Mouse (Mus musculus) heart, embryonic 11.5 days (tissue): Measurements from ENCODE around the gene Igsf8. TPM values are rescaled to one million over a fixed set of nuclear protein-coding genes. Genes with fewer than 3 reads are reported as not detected.

Source experiments
- ATAC-seq: fragments of 200-750 bp; cut with Nextera tagmentation; replicated peaks from 2 replicates; pipeline ENCODE4 v1.8.0; 2017; ENCODE audit warnings: moderate library complexity; ENCODE audit not compliant: insufficient number of reproducible peaks, low FRiP score, low TSS enrichment
- H3K27ac ChIP-seq: fragments of 300-500 bp; sonication (generic); 2 replicates; pipeline ENCODE4 v1.5.1; 2014; ENCODE audit warnings: mild to moderate bottlenecking, low read depth, low read length
- H3K27me3 ChIP-seq: fragments of 300-500 bp; sonication (generic); 2 replicates; pipeline ENCODE4 v1.6.1; 2014; ENCODE audit warnings: mild to moderate bottlenecking, low read length, mixed read lengths; ENCODE audit not compliant: control insufficient read depth, insufficient read depth
- H3K36me3 ChIP-seq: fragments of 300-500 bp; sonication (generic); 2 replicates; pipeline ENCODE4 v1.6.1; 2014; ENCODE audit warnings: mild to moderate bottlenecking, low read length, moderate library complexity, mixed read lengths; ENCODE audit not compliant: control insufficient read depth, insufficient read depth
- H3K4me1 ChIP-seq: fragments of 300-500 bp; sonication (generic); 2 replicates; pipeline ENCODE4 v1.6.1; 2014; ENCODE audit warnings: low read length; ENCODE audit not compliant: control insufficient read depth, insufficient read depth
- H3K4me2 ChIP-seq: fragments of 300-500 bp; sonication (generic); 2 replicates; pipeline ENCODE4 v1.6.1; 2014; ENCODE audit warnings: mild to moderate bottlenecking, moderate library complexity
- H3K4me3 ChIP-seq: fragments of 300-500 bp; sonication (generic); 2 replicates; pipeline ENCODE4 v1.5.1; 2014; ENCODE audit warnings: low read depth, low read length
- H3K9ac ChIP-seq: fragments of 300-500 bp; sonication (generic); 2 replicates; pipeline ENCODE4 v1.6.1; 2014; ENCODE audit warnings: mild to moderate bottlenecking, low read depth, low read length, moderate library complexity
- H3K9me3 ChIP-seq: fragments of 300-500 bp; sonication (generic); replicated peaks from 2 replicates; pipeline ENCODE4 v1.6.1; 2016; ENCODE audit warnings: low read length; ENCODE audit not compliant: control insufficient read depth
- WGBS: fragments of 180-500 bp; shearing (Covaris S2); extraction: QIAGEN DNeasy Blood & Tissue Kit; methylation state at CpG from one replicate; pipeline ENCODE4 v1.1.7; 2014; ENCODE audit not compliant: insufficient replicate concordance; 5-methylcytosine and 5-hydroxymethylcytosine counted together
- polyA plus RNA-seq: library from polyadenylated mRNA; unstranded; fragments of >200 nt; fragmentation: Nextera tagmentation; extraction: Ambion mirVana; gene quantifications from 2 replicates; pipeline ENCODE4 v1.2.1, GENCODE M21; 2014

Igsf8 gene
- polyA plus RNA-seq, 1 experiment from 2014 or later: 22.8 TPM

DNA sequence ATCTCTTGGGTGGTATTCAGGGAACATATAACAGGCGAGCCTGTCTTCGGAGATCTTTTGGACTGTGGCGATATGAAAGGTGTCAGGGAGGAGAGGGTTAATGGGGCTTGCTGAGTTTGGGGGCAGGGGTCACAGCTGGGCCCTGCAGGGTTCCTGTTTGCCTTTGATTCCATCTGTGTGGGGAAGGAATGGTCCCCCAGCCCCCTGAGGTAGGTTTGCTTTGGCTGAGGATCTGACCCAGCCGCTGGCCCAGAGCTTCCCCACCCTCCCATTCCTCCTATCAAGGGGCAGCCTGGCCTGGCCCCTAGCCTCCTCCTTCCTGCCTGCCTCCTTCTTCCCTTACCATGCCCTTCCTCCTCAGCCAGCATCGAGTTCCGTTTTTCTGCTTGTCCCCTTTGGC lies 41.4 kb downstream of the Igsf8 start:
- H3K4me2 ChIP-seq: no peak overlapping the region
- 30% methylated on average over 6 of the region's 6 CpGs for WGBS
- H3K4me1 ChIP-seq: peaks cover 39% of the 10 kb centered on the region
- no peaks in the 10 kb centered on the region for H3K9me3 ChIP-seq
- no peaks in the 10 kb centered on the region for H3K36me3 ChIP-seq
- H3K9ac ChIP-seq: no peak overlapping the region
- ATAC-seq: no peak
- no peak overlapping the region for H3K4me3 ChIP-seq
- no peak overlapping the region for H3K27ac ChIP-seq
- no peaks in the 10 kb centered on the region for H3K27me3 ChIP-seq

GRCm38 (mm10) chr1:172304443-172304842 lies 43.0 kb downstream of the Igsf8 start:
- no peak for ATAC-seq
- Histone ChIP-seq H3K9me3 (no peaks in the 10 kb centered on the region), H3K9ac (no peak overlapping the region), H3K4me2 (0 out of 2 replicates have a peak overlapping the region, but pooled peaks have one; percentile 3), H3K4me3 (no peak overlapping the region), H3K36me3 (no peaks in the 10 kb centered on the region), H3K27ac (no peak overlapping the region), H3K27me3 (no peaks in the 10 kb centered on the region), H3K4me1 (peaks cover 32% of the 10 kb centered on the region)
- WGBS: 49% methylated on average over 6 of the region's 6 CpGs

DNA sequence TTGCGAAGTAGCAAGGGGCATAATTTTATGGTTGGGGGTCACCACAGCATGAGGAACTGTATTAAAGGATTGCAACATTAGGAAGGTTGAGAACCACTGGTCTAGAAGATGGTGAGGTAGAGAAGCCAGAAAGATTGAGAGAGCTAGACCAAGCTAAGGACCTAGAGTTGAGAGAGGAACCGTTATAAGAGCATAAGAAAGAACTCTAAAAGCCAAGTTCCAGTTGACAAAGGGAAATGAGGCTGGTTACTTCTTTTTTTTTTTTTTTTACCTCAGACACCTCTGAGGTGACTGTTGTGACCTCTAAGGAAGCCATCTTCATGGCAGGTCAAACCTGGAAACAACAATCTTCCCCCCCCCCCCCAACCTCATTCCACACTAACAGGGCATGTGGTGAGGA lies 43.7 kb downstream of the Igsf8 start:
- Histone ChIP-seq H3K4me2 (no peak overlapping the region), H3K9ac (no peak overlapping the region), H3K4me1 (peaks cover 27% of the 10 kb centered on the region), H3K27me3 (no peaks in the 10 kb centered on the region), H3K27ac (no peak overlapping the region), H3K36me3 (no peaks in the 10 kb centered on the region), H3K4me3 (no peak overlapping the region), H3K9me3 (no peaks in the 10 kb centered on the region)
- no peak for ATAC-seq
- 86% methylated on average over 2 of the region's 2 CpGs for WGBS

DNA sequence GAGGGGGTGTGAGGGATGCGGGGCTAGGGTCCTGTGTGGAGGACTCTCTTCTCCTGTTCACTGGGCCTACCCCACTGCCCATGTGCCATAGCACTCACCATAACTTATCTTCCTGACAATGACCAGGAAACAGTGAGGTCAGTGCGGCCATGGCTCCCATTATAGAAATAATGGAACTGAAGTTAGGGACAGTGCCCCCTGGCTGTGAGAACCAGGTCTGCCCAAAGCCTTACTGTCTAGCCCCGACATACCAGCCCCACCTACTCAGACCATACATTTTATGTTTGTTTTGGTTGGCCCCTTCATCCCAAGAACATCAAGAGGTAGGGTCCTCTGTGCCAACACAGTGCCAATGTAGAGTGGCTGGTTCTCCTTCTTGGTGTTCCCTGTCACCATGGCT lies 44.2 kb downstream of the Igsf8 start:
- no peak for ATAC-seq
- H3K27me3 ChIP-seq: no peaks in the 10 kb centered on the region
- no peak overlapping the region for H3K27ac ChIP-seq
- no peak overlapping the region for H3K9ac ChIP-seq
- no peak overlapping the region for H3K4me2 ChIP-seq
- H3K4me3 ChIP-seq: no peak overlapping the region
- no peaks in the 10 kb centered on the region for H3K9me3 ChIP-seq
- 74% methylated on average over 3 of the region's 3 CpGs for WGBS
- no peaks in the 10 kb centered on the region for H3K36me3 ChIP-seq
- H3K4me1 ChIP-seq: peaks cover 22% of the 10 kb centered on the region

DNA sequence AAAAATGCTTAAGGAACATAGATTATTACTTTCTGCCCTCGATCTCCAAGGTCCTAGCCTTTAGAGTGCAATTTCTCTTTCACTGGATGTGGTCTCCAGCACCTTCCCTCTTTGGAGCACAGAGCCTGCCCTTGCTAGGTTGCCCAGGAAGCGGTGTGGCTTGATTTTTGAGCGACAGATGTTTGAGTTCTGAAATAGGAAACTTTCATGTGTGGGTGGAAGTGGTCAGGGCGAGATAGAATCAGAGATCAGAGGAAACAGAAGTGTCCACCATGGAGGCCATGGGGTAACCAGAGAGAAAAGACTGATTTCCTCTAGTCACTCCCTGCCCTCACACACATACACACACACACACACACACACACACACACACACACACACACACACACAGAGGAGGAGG lies 44.8 kb downstream of the Igsf8 start:
- H3K9me3 ChIP-seq: no peaks in the 10 kb centered on the region
- WGBS: 64% methylated on average over 4 of the region's 4 CpGs
- no peaks in the 10 kb centered on the region for H3K36me3 ChIP-seq
- no peak overlapping the region for H3K9ac ChIP-seq
- H3K27ac ChIP-seq: no peak overlapping the region
- H3K4me2 ChIP-seq: no peak overlapping the region
- peaks cover 21% of the 10 kb centered on the region for H3K4me1 ChIP-seq
- H3K4me3 ChIP-seq: no peak overlapping the region
- ATAC-seq: no peak
- H3K27me3 ChIP-seq: no peaks in the 10 kb centered on the region

DNA sequence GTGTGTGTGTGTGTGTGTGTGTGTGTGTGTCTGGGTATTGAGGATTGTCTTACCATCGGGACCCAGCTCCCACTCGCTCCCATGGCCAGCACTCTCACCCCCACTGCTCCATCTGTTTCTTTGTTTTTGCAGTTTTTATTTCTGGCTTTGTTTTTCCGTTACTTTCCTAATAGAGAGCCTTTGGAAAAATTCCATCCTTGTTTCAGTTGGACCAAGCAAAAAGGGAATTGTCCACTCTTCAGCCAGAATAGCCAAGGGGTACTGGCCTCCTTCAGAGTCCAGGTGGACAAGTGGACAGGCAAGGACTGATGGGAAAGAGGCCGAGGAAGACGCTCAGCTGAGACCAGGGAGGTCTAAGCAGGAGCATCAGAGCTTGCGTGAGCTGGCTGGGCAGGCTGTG lies 45.4 kb downstream of the Igsf8 start:
- no peaks in the 10 kb centered on the region for H3K27me3 ChIP-seq
- no peak for ATAC-seq
- H3K4me1 ChIP-seq: peaks cover 21% of the 10 kb centered on the region
- H3K27ac ChIP-seq: no peak overlapping the region
- H3K4me3 ChIP-seq: no peak overlapping the region
- no peaks in the 10 kb centered on the region for H3K9me3 ChIP-seq
- H3K9ac ChIP-seq: no peak overlapping the region
- no peak overlapping the region for H3K4me2 ChIP-seq
- H3K36me3 ChIP-seq: no peaks in the 10 kb centered on the region
- 77% methylated on average over 6 of the region's 6 CpGs for WGBS

- no peak overlapping the region for H3K27ac ChIP-seq
- WGBS: 68% methylated on average over 10 of the region's 10 CpGs
- no peak overlapping the region for H3K9ac ChIP-seq
Observed at GRCm38 (mm10) chr1:172307936-172308335, 46.5 kb downstream of the Igsf8 start.

DNA sequence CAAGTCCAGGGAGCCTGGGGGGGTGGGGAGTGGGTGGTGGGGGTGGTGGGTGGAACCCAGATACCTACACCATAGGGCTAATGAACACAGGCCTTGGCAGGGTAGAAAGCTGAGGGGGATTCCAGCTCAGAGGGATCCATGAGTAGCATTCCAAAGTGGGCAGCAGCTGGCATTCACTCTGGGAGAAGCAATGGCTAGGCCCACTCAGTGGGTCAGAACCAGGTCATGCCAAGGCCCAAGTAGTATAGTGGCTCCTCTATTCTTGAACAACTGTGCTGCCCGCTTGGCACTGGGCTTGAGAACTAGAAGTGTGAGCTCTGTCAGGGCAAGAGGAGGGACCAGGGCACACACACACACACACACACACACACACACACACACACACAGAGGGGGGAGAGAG lies 47.0 kb downstream of the Igsf8 start:
- Histone ChIP-seq H3K4me1 (peaks cover 14% of the 10 kb centered on the region; the same call in 1 of the 2 replicates), H3K36me3 (no peaks in the 10 kb centered on the region)
- ATAC-seq: no peak

More at GRCm38 (mm10) chr1:172307936-172308335, 46.5 kb downstream of the Igsf8 start:
- Histone ChIP-seq H3K4me1 (peaks cover 14% of the 10 kb centered on the region), H3K4me3 (no peak overlapping the region), H3K36me3 (no peaks in the 10 kb centered on the region), H3K9me3 (no peaks in the 10 kb centered on the region), H3K27me3 (no peaks in the 10 kb centered on the region), H3K4me2 (no peak overlapping the region)
- no peak for ATAC-seq

DNA sequence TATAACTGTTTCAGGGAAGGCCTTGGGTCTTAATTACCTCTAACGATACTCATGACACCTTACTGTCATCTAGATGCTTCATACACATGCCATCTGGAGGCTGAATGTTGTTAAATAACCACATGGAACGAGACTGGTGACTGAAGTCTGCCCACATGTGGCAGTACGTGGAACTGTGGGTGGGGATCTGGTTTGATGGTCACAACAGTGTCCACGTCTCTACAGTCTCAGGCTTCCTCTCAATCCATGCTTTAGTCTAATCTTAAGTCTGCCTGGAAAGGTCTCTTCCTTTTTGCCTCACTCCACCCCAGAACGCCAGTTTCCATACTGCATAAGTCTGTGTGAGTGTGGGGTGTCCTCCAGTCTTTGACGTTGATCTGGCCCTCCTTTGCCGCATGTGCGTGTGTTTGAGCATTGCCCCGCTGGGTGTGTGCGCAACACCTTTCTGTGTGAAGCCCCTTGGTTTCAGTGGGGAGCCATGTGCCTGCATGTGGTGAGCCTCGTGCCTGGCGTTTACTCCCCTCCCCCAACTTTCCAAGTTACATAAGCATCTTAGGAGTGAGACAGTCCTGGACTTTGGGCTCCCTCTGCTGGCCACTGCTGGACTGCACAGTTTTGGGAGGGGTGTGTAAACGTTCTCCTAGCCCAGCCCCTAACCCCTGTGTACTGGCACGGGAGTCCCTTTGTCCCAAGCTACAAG lies 48.4 kb downstream of the Igsf8 start:
- H3K4me1 ChIP-seq: peaks cover 9% of the 10 kb centered on the region; the same call in 1 of the 2 replicates
- 2% methylated on average over 14 of the region's 14 CpGs for WGBS
- peak overlapping the region; percentile 32 for H3K4me3 ChIP-seq

More for the DNA sequence above, 47.0 kb downstream of the Igsf8 start:
- H3K9me3 ChIP-seq: no peaks in the 10 kb centered on the region
- H3K27ac ChIP-seq: no peak overlapping the region
- WGBS: 93% methylated on average over 1 of the region's 1 CpGs
- no peaks in the 10 kb centered on the region for H3K27me3 ChIP-seq
- H3K4me3 ChIP-seq: no peak overlapping the region
- no peak overlapping the region for H3K9ac ChIP-seq
- H3K4me2 ChIP-seq: no peak overlapping the region

More for the DNA sequence above, 48.4 kb downstream of the Igsf8 start:
- H3K27ac ChIP-seq: 0 out of 2 replicates have a peak overlapping the region, but pooled peaks have one; percentile 66
- peak overlapping the region; percentile 74 for H3K9ac ChIP-seq
- peak; percentile 64 for ATAC-seq
- peaks cover under 1% of the 10 kb centered on the region; the same call in 1 of the 2 replicates for H3K27me3 ChIP-seq
- H3K4me2 ChIP-seq: peak overlapping the region; percentile 83
- no peaks in the 10 kb centered on the region for H3K36me3 ChIP-seq
- no peaks in the 10 kb centered on the region for H3K9me3 ChIP-seq
